Comparison of ENCODE assay signal across 13 mouse cellular contexts in the genomic region with DNA sequence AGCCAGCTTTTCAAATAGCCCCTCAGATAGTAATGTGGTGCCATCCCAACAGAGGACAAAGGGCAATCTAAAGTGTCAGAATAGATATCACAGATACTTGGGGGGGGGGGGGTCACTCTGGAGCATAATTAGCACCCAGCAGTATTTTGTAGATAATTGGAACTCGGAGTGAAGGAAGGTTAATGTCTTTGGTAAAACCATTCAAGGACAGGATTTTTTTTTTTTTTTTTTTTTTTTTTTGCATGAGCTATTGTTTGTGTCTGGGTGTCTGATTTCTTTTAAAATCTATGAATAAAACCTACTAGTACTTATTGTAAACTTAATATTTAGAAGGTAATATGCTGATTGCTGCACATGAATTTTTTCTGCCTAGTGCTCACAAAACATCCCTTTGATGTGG.
DNase-seq lines count a peak whose midpoint lies in the region; ATAC-seq and TF ChIP-seq lines count a peak whose summit lies in the region.
"Had no signal": no experiment of that assay in that cellular context is flagged by ENCODE, and none has a peak within 500 bp of the region (broad histone marks: within the 10 kb centered on the region; RNA-seq: fewer than 3 reads in every experiment).

No protein-coding gene starts in this region.

- TF ChIP-seq CTCF in kidney, adult 2 months (conservative IDR thresholded peaks at IDR 0.05; ENCODE audit: insufficient read depth, insufficient read length, low read depth, low read length) = no peak
- TF ChIP-seq CTCF in embryonic fibroblast, embryonic 13.5 days (IDR thresholded peaks at IDR 0.05; ENCODE audit: borderline replicate concordance, insufficient read depth, low read length) = no peak

- no peaks in the 10 kb centered on the region for H3K36me3 ChIP-seq in kidney, adult 2 months (ENCODE audit: control insufficient read depth, insufficient read depth, low read length)
- no peaks in the 10 kb centered on the region for H3K36me3 ChIP-seq in kidney, embryonic 14.5 days (ENCODE audit: control insufficient read depth, insufficient read depth, low read length)
- no peaks in the 10 kb centered on the region for H3K36me3 ChIP-seq in midbrain, embryonic 13.5 days
- no peaks in the 10 kb centered on the region for H3K36me3 ChIP-seq in midbrain, embryonic 14.5 days (ENCODE audit: control insufficient read depth, insufficient read depth, low read length)
- H3K36me3 ChIP-seq in forebrain, embryonic 10.5 days (replicated peaks) = no peaks in the 10 kb centered on the region
- H3K36me3 ChIP-seq: forebrain, embryonic 12.5 days; G1E; heart, embryonic 13.5 days; limb, embryonic 12.5 days; midbrain, embryonic 10.5 days had no signal

- ATAC-seq in kidney, embryonic 14.5 days (ENCODE audit: low FRiP score, low TSS enrichment) = no peak
- ATAC-seq in midbrain, embryonic 13.5 days = peak; percentile 12; the same call in 1 of the 2 replicates
- ATAC-seq in midbrain, embryonic 14.5 days (ENCODE audit: low FRiP score, low TSS enrichment) = no peak

- no peaks in the 10 kb centered on the region for H3K27me3 ChIP-seq in kidney, adult 2 months (replicated peaks; ENCODE audit: control insufficient read depth, insufficient read depth, low read length)
- no peaks in the 10 kb centered on the region for H3K27me3 ChIP-seq in kidney, embryonic 14.5 days (ENCODE audit: control insufficient read depth, insufficient read depth, low read length)
- peaks cover 11% of the 10 kb centered on the region for H3K27me3 ChIP-seq in midbrain, embryonic 13.5 days
- no peaks in the 10 kb centered on the region for H3K27me3 ChIP-seq in midbrain, embryonic 14.5 days (ENCODE audit: control insufficient read depth, insufficient read depth, low read length)
- H3K27me3 ChIP-seq in forebrain, embryonic 10.5 days (ENCODE audit: poor library complexity, severe bottlenecking) = no peaks in the 10 kb centered on the region
- H3K27me3 ChIP-seq: forebrain, embryonic 12.5 days; heart, embryonic 13.5 days; limb, embryonic 12.5 days had no signal

- WGBS in kidney, adult 2 months = 25% methylated on average over 1 of the region's 1 CpGs
- WGBS in kidney, embryonic 14.5 days = 65% methylated on average over 1 of the region's 1 CpGs
- 86% methylated on average over 1 of the region's 1 CpGs for WGBS in midbrain, embryonic 13.5 days
- 69% methylated on average over 1 of the region's 1 CpGs for WGBS in midbrain, embryonic 14.5 days
- WGBS in forebrain, embryonic 10.5 days = 88% methylated on average over 1 of the region's 1 CpGs

- DNase-seq in kidney, adult 2 months = no peak
- no peak for DNase-seq in midbrain, embryonic 14.5 days
- no peak for DNase-seq in spleen, postnatal 14 days (ENCODE audit: low spot score in 2 of 2)
- no peak for DNase-seq in forebrain, embryonic 10.5 days (ENCODE audit: extremely low spot score, low spot score)

- H3K9ac ChIP-seq in kidney, embryonic 14.5 days (ENCODE audit: low read depth, low read length) = no peak overlapping the region
- no peak overlapping the region for H3K9ac ChIP-seq in midbrain, embryonic 13.5 days (replicated peaks)
- no peak overlapping the region for H3K9ac ChIP-seq in midbrain, embryonic 14.5 days (replicated peaks; ENCODE audit: low read length)
- H3K9ac ChIP-seq: forebrain, embryonic 12.5 days; heart, embryonic 13.5 days; limb, embryonic 12.5 days had no signal

- TF ChIP-seq POLR2A in kidney, adult 2 months (IDR thresholded peaks at IDR 0.05; ENCODE audit: low read depth, low read length) = no peak
- no peak for TF ChIP-seq POLR2A in embryonic fibroblast, embryonic 13.5 days (IDR thresholded peaks at IDR 0.05; ENCODE audit: low read depth, low read length)

- no peak overlapping the region for H3K4me2 ChIP-seq in kidney, embryonic 14.5 days (replicated peaks; ENCODE audit: low read depth, low read length)
- H3K4me2 ChIP-seq in midbrain, embryonic 13.5 days (replicated peaks) = no peak overlapping the region
- H3K4me2 ChIP-seq in midbrain, embryonic 14.5 days (ENCODE audit: low read length) = no peak overlapping the region
- H3K4me2 ChIP-seq: forebrain, embryonic 12.5 days; heart, embryonic 13.5 days; limb, embryonic 12.5 days had no signal

- peaks cover 40% of the 10 kb centered on the region for H3K4me1 ChIP-seq in kidney, adult 2 months (ENCODE audit: control insufficient read depth, insufficient read depth, low read length)
- peaks cover 4% of the 10 kb centered on the region for H3K4me1 ChIP-seq in kidney, embryonic 14.5 days (ENCODE audit: control insufficient read depth, insufficient read depth, low read length)
- H3K4me1 ChIP-seq in midbrain, embryonic 13.5 days (replicated peaks) = peaks cover 10% of the 10 kb centered on the region; the same call in 1 of the 2 replicates
- no peaks in the 10 kb centered on the region for H3K4me1 ChIP-seq in midbrain, embryonic 14.5 days (ENCODE audit: control insufficient read depth, insufficient read depth, low read length)
- H3K4me1 ChIP-seq in embryonic fibroblast, embryonic 13.5 days (ENCODE audit: control insufficient read depth, insufficient read depth, low read length) = peaks cover 14% of the 10 kb centered on the region
- peaks cover 26% of the 10 kb centered on the region for H3K4me1 ChIP-seq in forebrain, embryonic 10.5 days

- no peak overlapping the region for H3K4me3 ChIP-seq in kidney, adult 2 months (ENCODE audit: insufficient read depth, low read depth, low read length)
- no peak overlapping the region for H3K4me3 ChIP-seq in kidney, embryonic 14.5 days (ENCODE audit: low read length)
- no peak overlapping the region for H3K4me3 ChIP-seq in midbrain, embryonic 13.5 days (replicated peaks)
- H3K4me3 ChIP-seq in midbrain, embryonic 14.5 days (replicated peaks; ENCODE audit: low read depth, low read length) = no peak overlapping the region
- H3K4me3 ChIP-seq in embryonic fibroblast, embryonic 13.5 days (ENCODE audit: insufficient read depth, low read length) = no peak overlapping the region
- no peak overlapping the region for H3K4me3 ChIP-seq in forebrain, embryonic 10.5 days
- H3K4me3 ChIP-seq: forebrain, embryonic 12.5 days; heart, adult 2 months; heart, embryonic 13.5 days; limb, embryonic 12.5 days; midbrain, embryonic 10.5 days had no signal

- H3K27ac ChIP-seq in kidney, adult 2 months (ENCODE audit: insufficient read depth, low read depth, low read length) = 0 out of 2 replicates have a peak overlapping the region, but pooled peaks have one; percentile 39
- H3K27ac ChIP-seq in kidney, embryonic 14.5 days (ENCODE audit: low read depth, low read length) = no peak overlapping the region
- H3K27ac ChIP-seq in midbrain, embryonic 13.5 days = no peak overlapping the region
- no peak overlapping the region for H3K27ac ChIP-seq in midbrain, embryonic 14.5 days (replicated peaks; ENCODE audit: low read depth, low read length)
- 0 out of 2 replicates have a peak overlapping the region, but pooled peaks have one; percentile 16 for H3K27ac ChIP-seq in embryonic fibroblast, embryonic 13.5 days (ENCODE audit: insufficient read depth, low read length)
- no peak overlapping the region for H3K27ac ChIP-seq in forebrain, embryonic 10.5 days
- H3K27ac ChIP-seq: forebrain, embryonic 12.5 days; heart, adult 2 months; heart, embryonic 13.5 days; limb, embryonic 12.5 days; midbrain, embryonic 10.5 days had no signal

- H3K9me3 ChIP-seq in kidney, embryonic 14.5 days (ENCODE audit: control insufficient read depth, low read length) = no peaks in the 10 kb centered on the region
- no peaks in the 10 kb centered on the region for H3K9me3 ChIP-seq in midbrain, embryonic 13.5 days
- H3K9me3 ChIP-seq in midbrain, embryonic 14.5 days (ENCODE audit: control insufficient read depth, low read length) = no peaks in the 10 kb centered on the region
- no peaks in the 10 kb centered on the region for H3K9me3 ChIP-seq in forebrain, embryonic 10.5 days
- H3K9me3 ChIP-seq: forebrain, embryonic 12.5 days; G1E; heart, embryonic 13.5 days; limb, embryonic 12.5 days; midbrain, embryonic 10.5 days had no signal

Comparison
In these comparisons a context has a peak if more than half of its experiments do, and no peak if none do; other contexts are left out.
1. H3K27ac ChIP-seq: peak in kidney, adult 2 months (single experiment) and embryonic fibroblast, embryonic 13.5 days (single experiment); none in kidney, embryonic 14.5 days (single experiment), midbrain, embryonic 13.5 days (single experiment), midbrain, embryonic 14.5 days (single experiment) and forebrain, embryonic 10.5 days (single experiment).